Mouse (Mus musculus) liver, embryonic 13.5 days (tissue): Measurements from ENCODE around the gene Mmp27. TPM values are rescaled to one million over a fixed set of nuclear protein-coding genes. Genes with fewer than 3 reads are reported as not detected.

Experiments used
- ATAC-seq: fragments of 200-750 bp; cut with Nextera tagmentation; 2 replicates; pipeline ENCODE4 v1.8.0; 2017; ENCODE audit warnings: low read depth, mild to moderate bottlenecking, moderate number of reproducible peaks, moderate library complexity
- DNase-seq: peaks from one replicate; pipeline ENCODE4 v3.0.0; 2022
- H3K27ac ChIP-seq: fragments of 300-500 bp; sonication (generic); 2 replicates; pipeline ENCODE4 v1.5.1; 2015; ENCODE audit warnings: moderate library complexity, mild to moderate bottlenecking, inconsistent platforms
- H3K27me3 ChIP-seq: fragments of 300-500 bp; sonication (generic); 2 replicates; pipeline ENCODE4 v1.6.1; 2015; ENCODE audit warnings: mild to moderate bottlenecking, inconsistent platforms
- H3K36me3 ChIP-seq: fragments of 300-500 bp; sonication (generic); 2 replicates; pipeline ENCODE4 v1.6.1; 2015; ENCODE audit warnings: mild to moderate bottlenecking, inconsistent platforms
- H3K4me1 ChIP-seq: fragments of 300-500 bp; sonication (generic); replicated peaks from 2 replicates; pipeline ENCODE4 v1.6.1; 2015; ENCODE audit warnings: inconsistent platforms
- H3K4me2 ChIP-seq: fragments of 300-500 bp; sonication (generic); 2 replicates; pipeline ENCODE4 v1.6.1; 2015; ENCODE audit warnings: inconsistent platforms, mild to moderate bottlenecking, moderate library complexity
- H3K4me3 ChIP-seq: fragments of 300-500 bp; sonication (generic); replicated peaks from 2 replicates; pipeline ENCODE4 v1.5.1; 2015; ENCODE audit warnings: mild to moderate bottlenecking, inconsistent platforms
- H3K9ac ChIP-seq: fragments of 300-500 bp; sonication (generic); 2 replicates; pipeline ENCODE4 v1.6.1; 2015; ENCODE audit warnings: mild to moderate bottlenecking, inconsistent platforms
- H3K9me3 ChIP-seq: fragments of 300-500 bp; sonication (generic); replicated peaks from 2 replicates; pipeline ENCODE4 v1.6.1; 2016; ENCODE audit warnings: inconsistent platforms
- WGBS: fragments of 180-500 bp; shearing (Covaris S2); methylation state at CpG from one replicate; pipeline ENCODE4 v1.1.7; 2015; ENCODE audit not compliant: insufficient replicate concordance; 5-methylcytosine and 5-hydroxymethylcytosine counted together
- polyA plus RNA-seq: library from polyadenylated mRNA; unstranded; fragments of >200 nt; fragmentation: Nextera tagmentation; extraction: Ambion mirVana; gene quantifications from 2 replicates; pipeline ENCODE4 v1.2.1, GENCODE M21; 2015

Gene Mmp27
- polyA plus RNA-seq, 1 experiment from 2014 or later: 0.09 TPM

DNA sequence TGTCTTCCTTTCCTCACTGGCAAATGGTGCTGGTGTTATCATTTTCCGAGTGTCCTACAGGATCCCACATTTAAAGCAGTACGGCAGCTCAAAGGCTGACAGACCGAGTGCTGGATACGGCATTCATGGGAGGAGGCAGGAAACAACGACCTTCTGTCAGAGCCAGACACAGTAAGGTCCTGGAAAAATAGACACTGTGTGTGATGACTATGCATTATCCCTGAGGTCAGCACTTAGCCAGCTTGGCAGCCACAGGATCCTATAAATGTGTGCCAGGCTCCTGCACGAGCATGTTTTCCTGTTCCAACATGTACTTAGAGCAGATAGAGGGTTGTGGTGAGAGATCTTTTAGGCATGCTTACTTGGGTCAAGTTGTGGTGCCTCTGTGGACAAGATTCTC lies 32.8 kb downstream of the Mmp27 start:
- Histone ChIP-seq H3K27me3 (no peaks in the 10 kb centered on the region; the same call in 1 of the 2 replicates), H3K9me3 (no peaks in the 10 kb centered on the region), H3K4me3 (no peak overlapping the region), H3K4me2 (no peak overlapping the region), H3K36me3 (no peaks in the 10 kb centered on the region), H3K4me1 (0 out of 2 replicates have a peak, but pooled peaks cover under 1% of the 10 kb centered on the region), H3K27ac (no peak overlapping the region), H3K9ac (no peak overlapping the region)
- WGBS: 57% methylated on average over 6 of the region's 6 CpGs
- DNase-seq (no peak), ATAC-seq (no peak)

DNA sequence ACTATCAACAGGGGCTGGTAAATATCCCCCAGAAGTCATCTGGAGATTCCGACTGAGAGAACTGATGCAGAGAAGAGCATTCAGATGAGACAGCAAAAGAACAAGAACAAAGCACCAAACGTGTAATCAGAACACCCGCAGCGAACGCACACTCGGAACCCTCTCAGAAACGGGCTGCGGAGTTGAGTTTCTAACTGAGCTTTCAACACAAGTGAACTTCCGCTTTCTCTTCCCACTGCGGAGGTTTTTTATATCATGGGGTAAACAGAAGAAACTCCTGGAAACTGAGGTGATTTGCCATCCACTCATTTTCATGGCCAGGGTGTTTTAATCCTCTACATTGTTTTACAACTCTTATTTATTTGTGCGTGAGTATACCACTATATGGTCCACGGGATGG lies 34.4 kb downstream of the Mmp27 start:
- no peak overlapping the region for H3K4me3 ChIP-seq
- WGBS: 74% methylated on average over 12 of the region's 12 CpGs
- H3K9me3 ChIP-seq: no peaks in the 10 kb centered on the region; the same call in 1 of the 2 replicates
- ATAC-seq (no peak), DNase-seq (no peak)
- H3K27me3 ChIP-seq: no peaks in the 10 kb centered on the region; the same call in 1 of the 2 replicates
- H3K4me2 ChIP-seq: no peak overlapping the region
- H3K27ac ChIP-seq: no peak overlapping the region
- no peak overlapping the region for H3K9ac ChIP-seq
- H3K36me3 ChIP-seq: no peaks in the 10 kb centered on the region
- H3K4me1 ChIP-seq: no peaks in the 10 kb centered on the region

DNA sequence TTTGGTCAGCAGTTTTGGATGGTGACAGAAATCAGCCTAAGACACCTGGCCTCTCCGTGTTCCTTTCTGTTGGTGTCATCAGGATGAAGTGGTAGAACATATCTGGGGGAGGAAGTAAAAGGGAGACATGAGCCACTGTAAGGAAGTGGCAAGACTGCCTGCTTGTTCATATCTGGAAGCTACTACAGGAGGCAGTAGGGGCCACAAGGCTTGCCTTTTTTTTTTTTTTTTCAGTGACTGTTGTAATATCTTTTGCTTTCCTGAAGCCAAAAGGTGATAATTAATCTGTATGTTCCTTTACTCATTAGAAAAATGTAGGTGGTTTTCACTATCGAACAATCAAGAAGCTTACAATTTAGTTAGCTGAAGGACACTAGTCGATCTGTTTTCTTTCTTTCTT lies 51.4 kb downstream of the Mmp27 start:
- WGBS: 52% methylated on average over 3 of the region's 3 CpGs
- no peak overlapping the region for H3K27ac ChIP-seq
- H3K36me3 ChIP-seq: no peaks in the 10 kb centered on the region
- no peak overlapping the region for H3K4me3 ChIP-seq
- H3K4me2 ChIP-seq: no peak overlapping the region
- no peak for DNase-seq
- H3K9me3 ChIP-seq: no peaks in the 10 kb centered on the region
- no peak for ATAC-seq
- no peak overlapping the region for H3K9ac ChIP-seq
- H3K4me1 ChIP-seq: no peaks in the 10 kb centered on the region
- no peaks in the 10 kb centered on the region for H3K27me3 ChIP-seq

- Histone ChIP-seq H3K4me1 (no peaks in the 10 kb centered on the region), H3K9me3 (no peaks in the 10 kb centered on the region), H3K27ac (no peak within 1 kb of the TSS), H3K4me2 (no peak within 1 kb of the TSS), H3K9ac (no peak within 1 kb of the TSS), H3K4me3 (no peak within 1 kb of the TSS), H3K27me3 (no peaks in the 10 kb centered on the region), H3K36me3 (no peaks in the 10 kb centered on the region)
- DNase-seq (no peak), ATAC-seq (no peak)
These were observed 56.7 kb downstream of the Mmp27 start, which contains the start of gene Mmp20 for GRCm38 (mm10) chr9:7627931-7628330. Gene Mmp20 (plus strand): TSS chr9:7628231.

Other genes with a start within 250 kb of the Mmp27 start
- gene Mmp12, start 227.0 kb upstream of the Mmp27 start, polyA plus RNA-seq: 0.05 TPM in 1 of 2 replicates, not detected in the other
- not detected in 2 replicates for gene Mmp1b, start 183.3 kb upstream of the Mmp27 start, polyA plus RNA-seq
- not detected in 2 replicates for gene Mmp3, start 125.6 kb upstream of the Mmp27 start, polyA plus RNA-seq
- not detected in 2 replicates for gene Mmp10, start 69.0 kb upstream of the Mmp27 start, polyA plus RNA-seq
- gene Mmp8, start 12.9 kb upstream of the Mmp27 start, polyA plus RNA-seq: 1.8 and 2.3 TPM in 2 replicates
- gene Mmp20, start 56.8 kb downstream of the Mmp27 start, polyA plus RNA-seq: not detected in 2 replicates
- not detected in 2 replicates for gene Mmp7, start 120.7 kb downstream of the Mmp27 start, polyA plus RNA-seq
- gene Tmem123, start 192.6 kb downstream of the Mmp27 start, polyA plus RNA-seq: 39.1 and 53.4 TPM in 2 replicates